Mouse (Mus musculus) embryonic stem cell, embryonic (primary cell): ENCODE data around the gene Il1rl2.

Experiments
- CTCF ChIA-PET, 4 experiments: fragments of 300-600 bp in 2 of 4; fragments of 350-600 bp in 2 of 4; sonication (Branson Sonifier 250); formaldehyde crosslinking; loops; one replicate each; lab custom pipeline; 2022; ENCODE audit warnings: inconsistent platforms in 2 of 4; lab: Charles Lee
- POLR2A ChIA-PET, 4 experiments: fragments of 300-600 bp in 2 of 4; fragments of 350-600 bp in 2 of 4; sonication (Branson Sonifier 250); formaldehyde crosslinking; loops; one replicate each; lab custom pipeline; 2022; ENCODE audit warnings: antibody characterized with exemption in 4 of 4, inconsistent platforms in 1 of 4; lab: Charles Lee

The Il1rl2 gene

DNA sequence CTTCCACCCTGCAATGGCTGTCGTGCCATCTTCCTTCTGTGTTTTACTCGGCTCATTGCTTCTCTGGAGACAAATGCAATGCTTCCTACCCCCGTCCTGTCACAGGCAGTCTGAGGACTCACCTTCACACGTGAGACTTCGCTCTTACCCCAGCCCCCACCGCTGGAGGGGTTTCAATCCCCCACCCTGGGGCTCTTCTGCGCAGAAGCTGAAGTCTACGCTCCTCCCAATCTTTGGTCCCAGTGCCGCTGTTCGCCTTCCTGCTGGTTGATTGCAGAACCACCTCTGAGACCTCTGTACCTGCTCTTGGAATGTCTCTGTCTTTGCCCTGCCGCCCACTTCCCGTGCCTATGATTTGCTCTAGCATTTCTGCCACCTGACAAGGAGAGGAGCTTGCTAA, 10.4 kb upstream of the Il1rl2 start:
- POLR2A ChIA-PET, result no interaction called here
- CTCF ChIA-PET, result no interaction called here

DNA sequence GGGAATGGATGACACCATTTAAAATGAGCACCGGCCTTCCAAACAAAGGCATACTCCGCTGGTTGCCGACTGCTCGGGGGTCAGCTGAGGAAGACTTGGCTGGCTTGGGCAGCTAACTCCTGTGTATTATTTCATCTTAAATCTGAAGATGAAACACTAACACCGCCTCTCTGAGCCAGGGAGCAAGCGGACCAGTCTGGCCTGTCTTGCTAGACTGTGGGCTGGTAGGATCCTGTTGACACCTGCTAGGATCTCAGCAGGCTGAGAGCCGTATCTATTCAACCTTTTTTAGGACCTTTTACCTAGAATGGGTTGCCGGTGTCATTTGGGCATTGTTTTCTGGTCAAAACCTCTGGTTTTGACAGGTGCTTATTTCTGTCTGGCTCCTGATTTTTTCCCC, 6.8 kb upstream of the Il1rl2 start:
- POLR2A ChIA-PET, result no interaction called here
- CTCF ChIA-PET, result no interaction called here

DNA sequence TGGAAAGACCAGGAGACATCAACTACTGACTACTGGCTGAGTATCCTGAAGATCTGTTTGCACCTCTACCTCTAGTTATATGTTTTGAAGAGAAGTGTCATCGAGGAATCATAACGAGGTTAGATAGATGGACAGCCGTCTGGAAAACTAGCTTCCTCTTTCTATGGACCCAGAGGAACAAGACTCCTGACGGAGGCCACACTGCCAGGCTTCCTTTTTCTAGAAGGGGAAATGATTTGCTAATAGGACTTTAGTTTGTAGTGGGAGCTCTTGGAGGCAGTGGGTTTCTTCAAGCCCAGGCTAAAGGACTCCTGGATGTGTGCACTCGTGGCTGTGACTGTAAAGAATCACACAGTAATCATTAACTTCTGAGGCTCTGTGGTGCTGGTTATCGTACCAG, 2.6 kb upstream of the Il1rl2 start:
- CTCF ChIA-PET, result no interaction called here

DNA sequence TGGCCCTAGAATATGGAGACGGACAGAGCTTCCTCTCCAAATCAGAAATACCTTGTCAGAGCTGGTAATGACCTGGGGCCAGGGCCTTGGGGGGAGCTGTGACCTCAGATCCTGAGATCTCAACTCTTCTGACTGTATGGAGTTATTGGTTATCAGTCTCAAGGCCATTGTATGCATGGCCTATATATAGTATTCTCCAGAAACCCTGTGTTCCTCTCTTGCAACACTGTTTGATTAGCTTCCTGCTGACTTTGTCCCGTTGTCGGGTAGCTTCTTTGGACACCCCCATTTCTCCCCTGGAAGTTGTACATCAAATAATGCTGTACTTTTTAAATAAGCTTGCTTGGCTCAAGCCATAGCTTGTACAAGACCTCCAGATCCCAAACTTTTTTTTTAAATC, 1.9 kb upstream of the Il1rl2 start:
- CTCF ChIA-PET, result no interaction called here
- POLR2A ChIA-PET, result interaction anchor here in 1 of 4 experiments (1.1 kb wide), 1 partner anchor 605 kb away, joined by 4 read pairs; no protein-coding TSS in a partner anchor

More for the DNA sequence above, 2.6 kb upstream of the Il1rl2 start:
- POLR2A ChIA-PET, result no interaction called here

DNA sequence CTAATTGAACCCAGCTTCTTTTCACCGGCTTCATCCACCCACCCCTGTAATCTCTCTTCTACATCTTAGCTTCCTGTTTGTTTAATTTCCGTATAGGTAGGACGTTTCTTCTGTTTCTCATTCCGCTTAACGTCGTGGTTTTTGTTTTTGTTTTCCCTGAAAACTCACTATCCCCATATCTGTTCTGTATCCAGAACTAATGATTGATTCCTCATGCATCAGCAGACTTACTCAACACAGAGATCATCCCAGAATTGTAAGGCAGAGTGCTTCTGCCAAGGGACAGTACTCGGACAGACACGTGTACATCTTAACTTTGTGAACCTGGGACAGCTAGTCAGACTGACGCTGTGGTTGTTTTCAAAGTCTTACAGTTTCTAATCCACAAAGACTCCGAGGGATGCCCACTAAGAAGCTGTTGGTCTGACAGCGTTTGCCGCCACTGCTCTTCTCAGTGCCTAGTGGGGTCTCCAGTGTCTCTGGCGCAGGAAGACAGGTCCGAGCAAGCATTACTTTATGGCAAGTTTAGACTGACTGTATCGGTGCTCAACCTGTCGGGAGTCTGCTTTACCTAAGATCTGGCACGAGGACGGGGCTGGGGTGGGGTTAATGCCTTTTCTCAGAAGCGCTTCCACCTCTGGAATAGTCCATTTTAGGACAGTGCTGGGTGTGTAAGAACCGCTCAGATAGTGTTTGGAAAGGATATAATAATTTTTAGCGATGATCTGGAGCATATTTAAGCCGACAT, 719 bp downstream of the Il1rl2 start:
- ChIA-PET CTCF (interaction anchor here in 1 of 4 experiments (1.0 kb wide), 1 partner anchor 210 kb away, joined by 3 read pairs; no protein-coding TSS in a partner anchor), POLR2A (no interaction called here)

DNA sequence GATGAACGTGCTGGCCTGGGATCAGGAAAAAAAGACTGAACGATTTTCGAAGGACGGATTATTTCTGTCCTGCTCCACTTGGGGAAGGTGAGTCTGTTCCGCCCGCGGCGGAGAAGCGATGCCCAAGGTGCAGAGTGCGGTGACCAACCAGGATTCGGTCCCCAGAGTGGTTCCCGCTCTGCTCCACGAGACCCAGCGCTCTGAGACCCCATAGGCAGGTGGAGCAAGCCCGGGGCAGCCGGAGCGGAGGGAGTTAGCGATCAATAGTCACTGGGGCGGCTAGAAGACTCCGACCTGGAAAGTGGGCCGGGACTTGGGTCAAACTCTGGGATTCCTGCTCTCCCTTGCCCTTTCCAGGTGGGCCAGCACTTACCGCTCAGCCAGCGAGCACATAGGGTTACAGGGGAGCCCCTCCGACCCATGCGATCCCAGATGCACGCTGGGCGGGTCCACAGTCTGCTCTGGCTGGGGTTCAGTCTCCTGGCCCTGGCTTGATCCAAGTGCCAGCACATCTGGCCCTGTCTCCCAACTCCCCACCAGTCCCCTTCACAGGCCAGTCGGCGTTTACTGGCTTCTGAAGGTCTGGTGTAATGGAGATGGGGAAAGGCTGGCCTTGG, 1.4 kb downstream of the Il1rl2 start:
- ChIA-PET CTCF (no interaction called here), POLR2A (no interaction called here)

DNA sequence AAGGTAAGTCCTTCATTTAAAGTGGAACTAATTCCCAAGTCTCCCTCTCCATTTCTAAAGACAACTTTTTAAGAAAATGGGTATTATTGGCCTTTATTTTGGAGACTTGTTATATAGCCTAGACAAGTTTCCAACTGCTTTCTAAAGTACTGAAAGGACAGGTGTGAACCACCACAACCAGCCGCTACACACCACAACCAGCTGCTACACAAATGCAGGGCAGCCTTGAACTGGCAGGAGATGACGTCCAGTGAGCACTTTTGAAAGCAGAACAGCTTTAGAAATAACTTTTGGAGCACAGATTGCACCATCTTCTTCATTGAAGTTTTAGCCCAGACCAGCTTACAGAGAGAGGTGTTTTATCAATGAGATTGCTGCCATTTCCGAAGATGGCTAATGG, 3.2 kb downstream of the Il1rl2 start:
- ChIA-PET CTCF (no interaction called here), POLR2A (no interaction called here)

DNA sequence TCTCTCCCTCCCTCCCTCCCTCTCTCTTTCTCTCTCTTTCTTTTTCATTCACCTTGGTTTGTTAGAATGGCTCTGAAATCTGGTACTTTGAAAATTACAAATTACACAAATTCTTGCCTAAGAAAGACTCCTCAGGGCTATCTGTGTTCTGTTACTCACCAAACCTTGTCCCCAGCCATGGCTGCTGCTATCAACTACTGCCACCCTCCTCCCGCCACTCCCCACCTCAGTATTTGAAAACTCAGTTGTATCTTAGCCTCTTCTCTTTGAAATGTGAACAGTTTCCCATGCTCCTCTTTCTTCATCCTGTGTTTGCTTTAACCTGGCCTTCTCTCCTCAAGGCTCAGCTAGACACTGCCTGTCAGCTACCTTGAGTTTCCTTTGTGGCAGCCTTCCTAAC, 5.1 kb downstream of the Il1rl2 start:
- ChIA-PET POLR2A (interaction anchor here in 1 of 4 experiments (0.7 kb wide), 1 partner anchor 785 kb away, joined by 6 read pairs; no protein-coding TSS in a partner anchor), CTCF (interaction anchor here in 1 of 4 experiments (0.7 kb wide), 1 partner anchor 52 kb away, joined by 6 read pairs; no protein-coding TSS in a partner anchor)

DNA sequence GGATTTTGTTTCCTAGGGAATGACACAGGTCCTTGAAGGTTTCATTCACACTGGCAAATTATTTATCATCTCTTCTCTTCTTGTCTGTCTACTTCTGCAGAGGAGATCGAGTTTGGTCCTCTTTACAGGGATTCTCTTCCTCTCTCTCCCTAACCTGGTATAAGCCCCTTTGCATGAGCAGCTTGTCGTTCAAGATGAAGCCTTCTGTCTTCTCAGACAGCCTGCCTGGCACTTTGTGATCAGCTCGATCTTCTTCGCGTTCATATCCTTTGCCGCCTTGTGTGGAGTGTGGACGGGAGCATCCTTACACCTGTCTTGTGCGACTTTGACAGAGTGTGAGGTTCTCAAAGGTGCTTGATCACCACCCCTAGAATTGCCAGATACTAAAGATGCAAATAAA, 5.8 kb downstream of the Il1rl2 start:
- CTCF ChIA-PET, result no interaction called here
- POLR2A ChIA-PET, result interaction anchor here in 1 of 4 experiments (0.9 kb wide), 1 partner anchor 27 kb away, joined by 3 read pairs; no protein-coding TSS in a partner anchor

DNA sequence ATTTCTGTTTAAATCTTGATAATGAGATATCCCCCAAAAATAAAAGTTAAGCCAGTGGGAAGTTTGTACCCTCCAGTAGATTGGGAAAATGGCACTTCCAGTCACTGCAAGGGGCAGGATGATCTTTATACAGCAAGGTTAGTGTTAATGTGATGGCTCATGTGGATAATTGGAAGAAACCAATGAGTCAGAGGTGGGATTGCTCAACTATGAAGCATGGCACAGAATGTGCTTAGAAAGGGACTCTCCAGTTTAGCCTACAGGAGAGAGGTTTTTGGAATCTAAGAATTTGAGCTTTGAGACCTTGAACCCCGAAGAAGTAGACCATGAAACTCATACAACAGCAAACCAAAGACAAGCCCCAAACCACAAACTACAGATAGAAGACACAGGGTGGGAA, 14.9 kb downstream of the Il1rl2 start:
- CTCF ChIA-PET, result no interaction called here
- POLR2A ChIA-PET, result no interaction called here

DNA sequence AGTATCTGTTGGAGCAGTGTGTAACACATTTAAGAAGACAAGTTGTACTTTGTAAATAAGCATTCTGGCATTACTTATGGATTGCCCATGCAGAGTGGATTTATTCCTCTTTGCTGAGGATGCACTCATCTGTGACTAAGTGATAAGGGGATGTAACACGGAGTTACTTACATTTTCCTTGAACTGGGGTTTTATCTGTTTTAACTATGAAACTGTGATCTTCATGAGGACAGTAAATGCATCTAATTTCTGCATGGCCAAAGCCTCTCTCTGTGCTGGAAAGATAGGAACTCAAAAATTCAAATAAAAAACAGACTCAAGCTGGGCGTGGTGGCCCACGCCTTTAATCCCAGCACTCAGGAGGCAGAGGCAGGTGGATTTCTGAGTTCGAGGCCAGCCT, 15.7 kb downstream of the Il1rl2 start:
- CTCF ChIA-PET, result no interaction called here
- POLR2A ChIA-PET, result no interaction called here

DNA sequence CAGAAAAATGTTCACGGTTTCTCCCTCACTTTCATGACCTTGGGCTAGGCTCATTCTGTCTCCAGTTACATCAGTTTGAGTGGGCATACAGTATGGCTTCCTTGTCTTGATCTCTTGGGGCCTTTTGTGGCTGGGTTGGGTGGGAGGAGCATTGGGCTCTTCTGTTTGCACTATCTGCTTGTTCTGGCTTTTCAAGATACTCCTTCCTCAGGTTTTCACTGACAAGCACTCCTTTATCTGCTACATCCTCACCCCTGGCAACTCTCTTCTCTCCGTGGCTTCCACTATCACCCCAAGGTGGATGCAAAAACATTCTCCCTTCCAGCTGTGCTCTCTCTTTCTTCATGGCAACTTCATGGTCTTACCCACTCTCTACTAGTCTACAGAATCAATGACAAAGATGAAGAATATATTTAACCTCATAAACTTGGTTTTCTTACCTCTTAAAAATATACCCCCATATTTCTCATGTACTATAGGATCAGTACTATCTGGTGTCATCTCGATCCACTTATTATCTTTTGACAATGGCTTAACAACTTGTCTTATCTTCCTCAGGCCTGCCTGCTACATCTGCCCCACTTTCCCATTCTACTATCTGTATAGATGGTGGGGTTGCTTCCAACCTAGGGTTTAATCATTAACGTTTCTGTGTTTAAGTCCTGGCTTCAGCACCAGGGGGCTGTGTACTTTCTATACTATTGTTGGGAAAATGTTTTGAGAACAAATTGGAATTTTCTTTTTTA, 27.9 kb downstream of the Il1rl2 start:
- CTCF ChIA-PET, result no interaction called here

DNA sequence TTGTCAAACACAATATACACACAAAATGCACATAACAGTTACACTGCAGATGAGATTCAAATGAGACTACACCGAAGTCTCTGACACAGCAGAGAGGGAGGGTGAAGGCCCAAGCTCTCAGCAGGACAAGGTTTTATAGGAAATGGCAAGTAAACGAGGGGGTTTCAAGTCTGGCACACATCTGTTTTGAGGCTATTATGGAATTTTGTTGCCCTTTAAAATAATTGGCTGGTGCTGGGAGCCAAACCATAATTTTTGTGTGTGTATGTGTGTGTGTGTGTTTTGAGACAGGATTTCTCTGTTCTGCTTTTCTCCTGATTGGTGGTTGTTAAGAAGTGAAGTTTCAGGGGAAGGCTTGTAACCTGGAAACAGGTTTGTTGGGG, 28.5 kb downstream of the Il1rl2 start:
- POLR2A ChIA-PET, result no interaction called here
- CTCF ChIA-PET, result no interaction called here

More for the DNA sequence above, 27.9 kb downstream of the Il1rl2 start:
- POLR2A ChIA-PET, result no interaction called here

DNA sequence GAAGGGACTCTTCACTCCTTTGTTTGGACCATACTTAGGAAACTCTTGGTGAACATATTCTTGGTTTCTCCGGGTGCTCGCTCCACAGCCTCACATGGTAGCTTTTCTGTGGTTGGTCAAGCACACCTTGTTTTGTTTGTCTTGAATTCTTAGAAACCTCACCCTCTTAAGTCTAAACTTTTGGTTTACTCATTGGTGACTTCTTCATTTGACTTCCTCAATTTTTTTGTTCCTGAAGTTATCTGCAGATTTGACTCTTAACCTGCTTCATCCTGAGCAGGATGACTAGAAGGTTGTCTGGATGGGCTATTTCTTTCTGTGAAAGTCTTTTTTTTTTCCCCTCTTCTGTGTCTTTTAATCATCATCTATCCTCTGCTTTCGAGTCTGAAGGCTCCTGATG, 30.3 kb downstream of the Il1rl2 start:
- ChIA-PET POLR2A (interaction anchor here in 1 of 4 experiments (0.5 kb wide), 1 partner anchor 192 kb away, joined by 4 read pairs; no protein-coding TSS in a partner anchor), CTCF (no interaction called here)

DNA sequence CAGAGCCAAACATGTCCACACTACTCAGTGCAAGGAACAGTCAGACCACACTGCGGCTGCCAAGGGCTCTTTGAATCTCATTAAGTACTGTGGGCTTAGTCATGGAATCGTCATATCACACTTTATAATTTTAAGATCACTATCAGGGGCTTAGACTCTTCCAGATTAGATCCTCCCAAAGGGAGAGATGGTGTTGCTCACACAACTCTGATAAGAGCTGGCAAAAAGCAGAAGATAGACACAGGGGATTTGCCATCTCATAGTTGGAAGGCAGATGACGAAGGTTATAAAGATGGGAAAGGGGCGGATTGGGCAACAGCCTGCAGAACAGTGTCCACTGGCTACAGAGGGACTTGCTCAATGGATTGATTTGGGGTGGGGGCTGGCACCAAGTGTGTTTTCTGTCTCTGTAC, 31.0 kb downstream of the Il1rl2 start:
- POLR2A ChIA-PET, result no interaction called here
- CTCF ChIA-PET, result no interaction called here

DNA sequence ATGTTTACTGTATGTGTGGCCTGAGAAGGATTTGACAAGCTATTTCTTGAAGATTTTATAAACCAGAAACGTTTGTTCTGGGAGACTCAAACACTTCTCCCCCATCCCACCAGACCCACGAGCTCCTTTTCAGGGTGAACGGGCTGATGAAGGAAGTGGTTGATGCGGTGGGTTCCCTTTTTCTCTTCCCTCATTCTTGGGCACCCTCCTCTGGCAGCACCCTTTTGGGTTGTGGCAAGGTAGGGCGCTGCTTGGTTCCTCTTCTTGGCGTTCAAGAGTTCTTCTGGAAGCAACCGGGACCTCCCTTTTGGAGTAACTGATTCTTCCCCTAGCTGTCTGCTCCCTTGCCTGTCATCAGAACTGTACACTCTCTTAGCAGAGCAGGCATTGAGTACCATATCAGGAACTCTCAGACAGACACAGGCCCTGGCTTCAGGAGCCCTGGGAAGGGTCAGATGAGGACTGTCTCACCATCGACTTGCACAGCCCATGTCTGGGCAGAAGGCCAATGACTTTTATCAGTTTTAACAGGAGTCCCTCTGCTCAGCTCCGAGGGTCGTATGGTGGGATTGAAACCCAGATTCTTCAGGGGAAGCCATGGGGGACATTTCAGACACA, 31.6 kb downstream of the Il1rl2 start:
- ChIA-PET POLR2A (no interaction called here), CTCF (no interaction called here)

DNA sequence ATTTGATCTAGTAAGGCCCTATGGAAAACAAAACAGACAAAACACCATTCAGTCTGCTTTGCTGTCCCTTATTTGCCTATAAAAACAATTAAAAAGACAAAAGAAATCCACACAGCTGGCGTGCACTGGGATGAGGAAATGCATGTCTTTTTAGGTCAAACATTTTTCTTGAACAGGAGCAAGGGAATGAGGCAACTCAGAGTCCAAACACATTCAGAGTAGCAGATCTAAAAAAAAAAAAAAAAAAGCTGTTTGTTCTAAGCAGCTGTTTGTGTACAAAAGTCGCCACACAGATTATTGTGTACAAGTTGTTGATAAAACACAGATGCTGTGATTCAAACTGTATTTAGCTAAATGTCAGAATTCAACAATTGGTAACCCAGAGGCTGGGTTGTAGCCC, 33.5 kb downstream of the Il1rl2 start:
- POLR2A ChIA-PET, result interaction anchor here in 2 of 4 experiments (0.6 to 1.5 kb wide), 5 partner anchors 11 to 216 kb away, joined by 3 to 6 read pairs (median 4); no protein-coding TSS in a partner anchor
- CTCF ChIA-PET, result interaction anchor here in 3 of 4 experiments (0.5 to 1.5 kb wide), 4 partner anchors 19 to 679 kb away, joined by 3 read pairs; no protein-coding TSS in a partner anchor

DNA sequence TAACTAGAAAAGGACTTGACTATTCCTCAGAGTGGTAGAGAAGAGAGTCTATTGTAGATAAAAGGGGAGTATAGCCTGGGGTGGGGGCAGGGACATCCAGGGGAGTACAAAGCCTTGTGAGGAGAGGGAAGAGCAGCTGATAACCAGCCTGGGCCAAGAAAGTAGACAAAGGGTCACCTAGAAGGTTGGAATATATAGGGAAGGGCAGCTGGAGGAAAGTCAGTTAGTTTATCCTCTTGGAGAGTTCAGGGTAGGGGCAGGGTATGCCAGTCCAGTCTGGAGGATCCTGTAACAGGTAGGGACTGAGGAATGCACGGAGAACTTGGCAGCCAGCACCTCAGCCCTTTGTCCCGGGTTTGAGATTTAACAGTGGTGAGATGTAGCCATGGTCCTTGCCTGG, 33.9 kb downstream of the Il1rl2 start:
- CTCF ChIA-PET, result interaction anchor here in 1 of 4 experiments (0.8 kb wide), 1 partner anchor 19 kb away, joined by 3 read pairs; no protein-coding TSS in a partner anchor
- POLR2A ChIA-PET, result interaction anchor here in 2 of 4 experiments (0.6 to 1.5 kb wide), 5 partner anchors 10 to 216 kb away, joined by 3 to 6 read pairs (median 4); no protein-coding TSS in a partner anchor

DNA sequence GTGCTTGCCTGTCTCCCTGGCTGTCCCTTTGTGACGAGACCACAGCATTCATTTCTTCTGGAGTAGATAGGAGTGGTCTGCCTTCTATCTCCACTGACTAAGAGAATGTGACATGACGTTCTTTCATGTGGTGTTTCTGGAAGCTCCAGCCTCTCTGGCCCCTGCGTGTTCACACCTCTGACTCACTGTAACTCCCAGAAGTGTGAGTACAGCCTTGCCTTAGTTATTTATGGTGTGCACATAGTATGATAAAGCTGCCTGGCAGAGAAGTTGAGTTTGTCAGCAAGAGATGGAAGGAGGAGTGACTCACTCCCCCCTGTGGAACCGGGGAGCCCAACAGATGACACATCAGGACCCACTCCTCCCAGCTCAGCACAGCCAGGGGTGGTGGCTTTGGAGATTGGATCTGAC, 34.4 kb downstream of the Il1rl2 start:
- POLR2A ChIA-PET, result interaction anchor here in 1 of 4 experiments (1.5 kb wide), 1 partner anchor 17 kb away, joined by 6 read pairs; no protein-coding TSS in a partner anchor
- CTCF ChIA-PET, result no interaction called here
